Mouse (Mus musculus): Measurements from ENCODE around the gene Tex264.
"Not testable (repeated sequence)": the region's sequence is repeated elsewhere in the genome, so short reads cannot be mapped to it uniquely, and the experiment has no call there.

Tex264 gene

GRCm38 (mm10) chr9:106659935-106660334 is 25.8 kb downstream of the Tex264 start:
- DNase-seq = no peak

GRCm38 (mm10) chr9:106659441-106659840 is 26.3 kb downstream of the Tex264 start:
- no peak for DNase-seq

DNA sequence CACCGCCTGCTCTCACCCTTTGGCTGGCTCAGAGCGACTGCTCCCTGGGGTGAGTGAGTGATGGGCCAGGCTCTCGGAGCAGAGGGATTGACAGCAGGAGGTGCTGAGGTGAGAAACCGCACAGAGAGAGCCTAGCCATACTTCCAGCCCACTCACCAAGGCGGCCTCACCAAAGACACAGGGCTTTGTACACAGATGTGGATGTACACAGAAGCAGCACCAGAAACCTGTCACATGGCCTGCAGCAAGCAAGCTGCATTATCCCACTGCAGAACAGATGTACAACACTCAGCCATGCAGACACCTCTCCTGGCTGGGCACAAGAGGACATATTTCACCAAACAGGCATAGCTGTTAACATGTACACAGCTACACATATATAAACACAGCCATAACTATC is 28.1 kb downstream of the Tex264 start:
- DNase-seq = no peak

- no peak for DNase-seq
Observed at GRCm38 (mm10) chr9:106656820-106657219, 28.9 kb downstream of the Tex264 start.

DNA sequence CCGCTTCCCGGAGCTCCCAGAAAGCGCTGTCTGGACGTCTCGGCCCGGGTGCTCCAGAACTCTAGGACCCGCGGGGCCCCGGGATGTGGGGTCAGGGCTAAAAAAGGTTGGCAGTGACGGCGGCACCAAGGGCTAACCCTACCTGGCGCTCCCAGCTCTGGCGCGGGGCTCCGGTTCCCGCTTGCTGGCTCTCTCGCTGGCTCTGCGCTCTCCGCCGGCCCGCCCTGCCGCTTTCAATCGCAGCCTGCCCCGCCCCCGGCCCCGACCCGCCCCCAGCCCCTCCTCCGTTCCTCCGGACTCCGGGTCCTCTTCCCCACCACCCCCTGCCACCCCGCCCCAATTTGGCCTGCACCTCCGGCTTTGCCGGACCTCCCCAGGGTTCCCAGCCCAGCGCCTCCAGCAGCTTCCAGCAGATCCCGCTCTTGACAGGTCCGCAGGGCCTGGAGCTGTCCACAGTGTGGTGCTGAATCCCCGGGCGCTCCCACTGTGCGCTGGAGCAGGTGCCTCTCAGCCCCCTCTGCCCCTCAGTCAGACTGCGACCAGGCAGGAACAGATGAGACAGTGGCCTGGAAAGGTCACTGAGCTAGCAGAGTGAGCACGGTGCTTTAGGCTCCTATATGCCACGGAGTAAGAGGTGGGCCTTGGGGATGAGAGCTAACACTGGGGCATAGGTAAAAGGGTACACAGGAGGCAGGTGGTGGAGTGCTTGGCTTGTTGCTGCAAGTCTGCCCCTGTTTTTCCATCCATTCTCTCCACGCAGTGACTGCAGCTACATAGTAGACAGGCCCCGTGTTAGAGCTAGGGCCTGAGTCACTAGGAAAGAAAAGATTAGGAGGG is 29.6 kb downstream of the Tex264 start, which contains the start of gene Grm2:
TSS of gene Grm2 (minus strand) at position 199 of the 837 bp plus-strand sequence.
- DNase-seq = peak; percentile 93

DNA sequence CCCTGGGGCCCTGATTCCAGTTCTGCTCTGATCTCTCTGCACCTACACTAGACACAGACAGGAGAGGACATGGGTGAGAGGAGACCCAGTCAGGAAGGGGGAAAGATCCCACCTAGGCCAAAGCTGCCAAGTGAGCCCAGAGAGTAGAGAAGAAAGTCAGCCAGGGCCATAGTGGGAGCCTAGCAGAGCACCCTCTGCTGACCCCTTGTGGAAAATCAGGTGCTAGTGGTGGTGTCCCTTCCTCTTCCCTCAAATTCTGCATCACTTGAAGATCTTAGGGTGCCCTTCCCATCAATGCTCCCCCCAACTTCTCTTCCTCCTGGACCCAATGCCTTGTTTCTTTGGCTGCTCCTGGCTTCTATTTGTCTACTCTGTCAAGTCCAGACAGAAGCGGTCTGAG is 33.0 kb downstream of the Tex264 start:
- DNase-seq = no peak

DNA sequence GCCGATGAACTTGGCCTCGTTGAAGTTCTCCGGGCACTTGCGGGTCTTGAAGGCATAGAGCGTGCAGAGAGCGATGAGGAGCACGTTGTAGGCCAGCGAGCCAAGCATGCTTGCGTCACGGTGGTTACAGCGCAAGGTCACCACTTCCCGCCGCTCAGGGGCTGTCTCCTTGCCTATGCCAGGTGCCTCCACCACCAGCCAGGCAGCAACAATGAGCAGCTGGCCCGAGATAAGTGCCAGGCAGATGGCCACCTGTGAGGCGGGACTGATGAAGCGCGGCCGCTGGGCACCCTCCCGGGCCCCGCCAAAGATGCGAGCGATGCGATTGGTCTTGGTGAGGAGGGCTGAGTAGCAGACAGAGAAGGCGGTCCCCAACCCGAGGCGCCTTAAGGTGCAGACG is 38.5 kb downstream of the Tex264 start:
- no peak for DNase-seq

GRCm38 (mm10) chr9:106645684-106646271 is 39.9 kb downstream of the Tex264 start:
- no peak for DNase-seq

- no peak for DNase-seq
Observed at GRCm38 (mm10) chr9:106643787-106644186, 41.9 kb downstream of the Tex264 start.

GRCm38 (mm10) chr9:106643128-106643527 is 42.6 kb downstream of the Tex264 start:
- DNase-seq = peak; percentile 87

GRCm38 (mm10) chr9:106641346-106641745 is 44.4 kb downstream of the Tex264 start:
- DNase-seq = no peak

- DNase-seq = no peak
Observed at GRCm38 (mm10) chr9:106638154-106638553, 47.6 kb downstream of the Tex264 start.

DNA sequence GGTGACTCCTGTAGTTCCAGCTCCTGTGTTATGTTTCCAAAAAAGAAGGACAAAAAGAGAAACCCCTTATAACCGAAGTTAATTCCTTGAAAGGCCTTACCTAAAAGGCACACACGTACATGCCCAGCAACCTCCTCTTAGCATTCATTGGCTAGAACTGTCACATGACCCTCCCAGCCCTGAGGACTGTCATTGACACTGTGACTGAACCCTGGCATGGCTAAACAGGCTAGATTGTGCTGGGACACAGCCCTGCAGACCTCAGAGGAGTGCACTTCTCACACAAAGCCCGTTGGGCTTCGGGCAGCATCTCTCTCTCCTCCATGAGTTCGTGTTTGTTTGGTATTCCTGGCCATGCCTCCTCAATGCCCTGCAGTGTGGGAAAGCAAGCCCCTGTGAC is 53.5 kb downstream of the Tex264 start:
- DNase-seq = peak; percentile 57

- not testable (repeated sequence) for DNase-seq
Observed at GRCm38 (mm10) chr9:106627796-106628195, 57.9 kb downstream of the Tex264 start.

DNA sequence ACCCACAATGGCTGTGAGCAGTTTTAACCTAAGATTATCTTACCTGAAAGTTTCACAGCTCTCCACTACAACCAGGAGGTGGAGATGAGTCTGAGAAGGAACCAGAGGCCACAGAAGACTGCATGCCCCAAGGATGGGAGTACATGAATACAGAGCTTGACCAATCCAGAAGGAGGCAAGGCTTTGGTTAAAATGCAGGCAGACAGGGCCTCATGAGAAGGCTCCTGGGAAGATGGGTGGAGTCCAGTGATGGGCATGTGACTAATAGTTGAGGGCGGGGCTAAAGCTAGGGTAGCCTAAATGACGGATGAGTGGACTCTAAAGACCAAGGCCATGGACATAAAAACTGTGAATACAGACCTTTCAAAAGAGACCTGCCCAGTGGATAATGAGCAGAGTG is 59.4 kb downstream of the Tex264 start, which contains the start of gene Iqcf6:
TSS of gene Iqcf6 (plus strand) at position 301 of the 400 bp plus-strand sequence.
- DNase-seq = peak; percentile 61

GRCm38 (mm10) chr9:106617496-106617895 is 68.2 kb downstream of the Tex264 start:
- DNase-seq = peak; percentile 53

- peak; percentile 74 for DNase-seq
Observed at GRCm38 (mm10) chr9:106616306-106616705, 69.4 kb downstream of the Tex264 start.

DNA sequence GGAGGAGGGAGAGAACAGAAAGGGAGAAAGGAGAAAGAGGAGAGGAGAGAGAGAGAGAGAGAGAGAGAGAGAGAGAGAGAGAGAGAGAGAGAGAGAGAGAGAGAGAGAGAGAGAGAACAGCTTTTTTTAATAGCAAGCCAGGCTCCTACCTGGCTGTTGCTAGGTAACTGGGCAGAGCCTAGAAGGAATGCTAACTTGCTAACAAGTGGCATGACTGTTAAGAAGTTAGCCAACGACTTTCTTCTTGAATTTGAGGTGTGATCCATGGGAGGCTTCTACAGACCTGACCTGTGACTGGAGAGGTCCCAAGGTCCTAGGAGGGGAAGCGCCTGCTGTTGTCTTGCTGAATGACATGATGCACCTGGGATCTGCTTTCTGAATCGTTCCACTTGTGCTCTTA is 71.1 kb downstream of the Tex264 start:
- peak; percentile 41 for DNase-seq

DNA sequence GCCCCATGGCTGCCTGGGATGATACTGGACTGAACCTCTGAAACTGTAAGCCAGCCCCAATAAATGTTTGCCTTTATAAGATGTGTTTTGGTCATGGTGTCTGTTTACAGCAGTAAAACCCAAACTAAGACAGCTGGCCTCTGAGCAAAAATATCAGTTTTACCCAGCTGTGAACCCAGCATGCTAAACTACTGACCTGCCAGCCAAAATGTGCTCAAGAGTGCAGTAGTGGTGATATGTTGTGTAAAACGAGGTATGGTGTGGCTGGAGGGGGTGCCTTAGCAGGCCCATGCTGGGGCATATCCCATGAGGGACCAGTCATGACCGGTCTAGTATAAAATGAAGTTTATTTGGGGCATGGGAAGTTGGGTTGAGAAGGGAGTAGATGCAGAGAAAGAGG is 71.8 kb downstream of the Tex264 start:
- peak; percentile 54 for DNase-seq

DNA sequence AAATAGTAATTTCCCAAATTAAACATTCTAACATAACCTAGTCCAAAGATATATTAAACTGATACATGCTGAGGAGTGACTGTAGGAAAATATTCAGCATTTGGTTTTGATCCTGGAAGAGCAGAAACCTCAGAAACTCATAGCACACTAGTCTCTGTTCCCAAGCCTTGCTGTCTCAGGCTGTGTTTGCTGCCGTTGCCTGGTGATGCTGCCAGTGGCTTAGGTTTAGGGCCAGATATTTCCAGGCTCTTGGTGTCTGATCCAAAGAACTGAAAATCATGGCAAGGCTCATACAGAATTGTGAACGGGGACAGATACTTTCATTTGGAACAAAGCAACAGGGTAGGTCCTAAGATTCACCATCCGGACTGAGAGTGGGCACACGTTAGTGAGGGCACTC is 75.0 kb downstream of the Tex264 start:
- DNase-seq = peak; percentile 54

All from heart, adult 11 months (tissue).